Mouse (Mus musculus): ENCODE results near the gene Vps39. TPM values are rescaled to one million over a fixed set of nuclear protein-coding genes. Genes with fewer than 3 reads are reported as not detected.

Gene Vps39
- polyA plus RNA-seq, 1 experiment from 2014 or later: 17.4 TPM

GRCm38 (mm10) chr2:120341741-120342140 is 11.2 kb downstream of the Vps39 start:
- Histone ChIP-seq H3K27ac (no peak overlapping the region), H3K9me3 (no peaks in the 10 kb centered on the region), H3K27me3 (ENCODE audit: insufficient read depth, poor library complexity, severe bottlenecking) (no peaks in the 10 kb centered on the region), H3K4me3 (no peak overlapping the region), H3K36me3 (peaks cover 89% of the 10 kb centered on the region), H3K4me1 (no peaks in the 10 kb centered on the region)
- no peak for DNase-seq (ENCODE audit: low spot score)
- 97% methylated on average over 1 of the region's 1 CpGs for WGBS

DNA sequence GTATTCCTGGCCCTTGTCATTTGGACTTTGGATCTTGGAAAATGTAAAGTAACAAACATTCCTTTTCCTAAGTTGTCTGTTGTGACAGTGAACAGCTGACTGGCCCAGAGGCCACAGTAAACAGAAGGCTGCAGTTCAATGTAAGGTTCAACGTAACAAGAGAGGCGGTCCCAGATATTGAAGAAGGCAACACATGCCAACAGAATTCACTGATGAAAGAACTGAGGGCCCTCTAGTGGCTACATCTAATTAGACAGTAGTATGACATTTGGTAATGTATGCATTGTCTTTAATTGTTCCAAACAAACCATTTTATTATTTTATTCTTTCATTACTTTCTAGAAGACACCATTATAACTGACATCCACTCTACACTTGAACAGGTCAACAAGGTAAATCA is 15.1 kb downstream of the Vps39 start:
- no peak overlapping the region for H3K27ac ChIP-seq
- WGBS: 74% methylated on average over 2 of the region's 2 CpGs
- H3K9me3 ChIP-seq: no peaks in the 10 kb centered on the region
- H3K27me3 ChIP-seq (ENCODE audit: insufficient read depth, poor library complexity, severe bottlenecking): no peaks in the 10 kb centered on the region
- H3K36me3 ChIP-seq: peaks cover 74% of the 10 kb centered on the region
- no peaks in the 10 kb centered on the region for H3K4me1 ChIP-seq
- no peak for DNase-seq (ENCODE audit: low spot score)
- no peak overlapping the region for H3K4me3 ChIP-seq

DNA sequence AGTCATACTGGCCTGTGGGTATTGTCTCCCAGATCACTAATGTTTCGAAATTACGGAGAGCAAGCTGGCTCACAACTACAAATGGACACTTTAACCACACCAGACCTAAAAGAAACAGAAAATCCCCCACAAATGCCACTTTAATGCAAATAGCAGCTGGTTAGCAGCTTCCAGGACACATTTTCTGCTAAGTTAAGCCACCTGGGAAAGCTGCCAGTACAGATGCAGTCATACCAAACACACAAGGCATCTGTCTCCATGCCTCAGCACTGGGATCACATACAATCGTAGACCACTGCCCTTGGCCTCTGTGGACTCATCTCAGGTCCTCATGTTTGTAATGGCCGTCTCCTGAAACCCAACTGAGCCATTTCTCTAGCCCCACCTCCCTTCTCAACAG is 21.4 kb downstream of the Vps39 start:
- H3K9me3 ChIP-seq: no peaks in the 10 kb centered on the region
- no peak overlapping the region for H3K4me3 ChIP-seq
- peaks cover 75% of the 10 kb centered on the region for H3K36me3 ChIP-seq
- H3K4me1 ChIP-seq: no peaks in the 10 kb centered on the region
- DNase-seq (ENCODE audit: low spot score): no peak
- no peak overlapping the region for H3K27ac ChIP-seq
- no peaks in the 10 kb centered on the region for H3K27me3 ChIP-seq (ENCODE audit: insufficient read depth, poor library complexity, severe bottlenecking)
- 90% methylated on average over 4 of the region's 4 CpGs for WGBS

- 74% methylated on average over 4 of the region's 4 CpGs for WGBS
- peaks cover 36% of the 10 kb centered on the region for H3K36me3 ChIP-seq
- H3K9me3 ChIP-seq: no peaks in the 10 kb centered on the region
- H3K27me3 ChIP-seq (ENCODE audit: insufficient read depth, poor library complexity, severe bottlenecking): no peaks in the 10 kb centered on the region
- no peak overlapping the region for H3K4me3 ChIP-seq
- H3K27ac ChIP-seq: no peak overlapping the region
- peaks cover 4% of the 10 kb centered on the region for H3K4me1 ChIP-seq
- no peak for DNase-seq (ENCODE audit: low spot score)
These were observed 37.9 kb downstream of the Vps39 start for GRCm38 (mm10) chr2:120315077-120315476.

- peaks cover 33% of the 10 kb centered on the region for H3K36me3 ChIP-seq
- no peak overlapping the region for H3K4me3 ChIP-seq
- H3K27ac ChIP-seq: no peak overlapping the region
- H3K4me1 ChIP-seq: peaks cover 4% of the 10 kb centered on the region
- no peaks in the 10 kb centered on the region for H3K9me3 ChIP-seq
- H3K27me3 ChIP-seq (ENCODE audit: insufficient read depth, poor library complexity, severe bottlenecking): no peaks in the 10 kb centered on the region
- 83% methylated on average over 4 of the region's 4 CpGs for WGBS
- no peak for DNase-seq (ENCODE audit: low spot score)
These were observed 38.5 kb downstream of the Vps39 start for GRCm38 (mm10) chr2:120314487-120314886.

- no peaks in the 10 kb centered on the region for H3K27me3 ChIP-seq (ENCODE audit: insufficient read depth, poor library complexity, severe bottlenecking)
- no peaks in the 10 kb centered on the region for H3K9me3 ChIP-seq
- peaks cover 28% of the 10 kb centered on the region for H3K36me3 ChIP-seq
- WGBS: 43% methylated on average over 3 of the region's 3 CpGs
- H3K27ac ChIP-seq: 0 out of 2 replicates have a peak within 1 kb of the TSS, but pooled peaks have one; percentile 36
- no peak within 1 kb of the TSS for H3K4me3 ChIP-seq
- DNase-seq (ENCODE audit: low spot score): no peak
- peaks cover 4% of the 10 kb centered on the region for H3K4me1 ChIP-seq
These were observed 39.0 kb downstream of the Vps39 start, which contains the start of gene Pla2g4f for GRCm38 (mm10) chr2:120313976-120314375. Gene Pla2g4f, minus strand, starts transcription at chr2:120314165.

DNA sequence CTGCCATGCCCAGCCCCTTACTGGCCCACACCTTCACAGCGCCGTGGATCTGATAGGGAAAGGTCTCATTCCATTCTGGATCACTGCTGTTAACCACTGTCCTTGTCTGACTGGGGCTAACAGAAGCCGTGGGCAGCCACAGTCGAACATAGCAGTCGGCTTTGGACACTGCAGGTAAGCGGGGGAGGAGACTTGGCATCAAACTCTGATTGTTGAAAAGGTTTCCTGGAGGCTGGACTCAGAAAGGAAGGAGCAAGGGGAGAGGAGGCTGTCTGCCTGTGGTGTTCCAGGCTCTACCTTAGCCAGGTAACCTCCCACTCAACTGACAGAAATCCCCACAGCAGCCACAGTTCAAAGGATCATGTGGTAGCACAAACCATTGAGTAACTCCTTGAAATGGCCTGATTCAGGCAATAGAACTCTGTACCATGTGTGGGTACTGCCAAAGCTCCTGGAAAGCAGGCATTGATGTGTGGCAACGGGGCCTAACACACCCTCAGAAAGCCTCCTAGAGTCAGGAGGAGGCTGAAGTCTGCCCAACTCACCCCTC is 40.6 kb downstream of the Vps39 start:
- Histone ChIP-seq H3K4me1 (peaks cover 4% of the 10 kb centered on the region), H3K4me3 (no peak overlapping the region), H3K9me3 (no peaks in the 10 kb centered on the region), H3K27me3 (ENCODE audit: insufficient read depth, poor library complexity, severe bottlenecking) (no peaks in the 10 kb centered on the region), H3K27ac (no peak overlapping the region), H3K36me3 (peaks cover 11% of the 10 kb centered on the region)
- DNase-seq (ENCODE audit: low spot score): no peak
- WGBS: 84% methylated on average over 7 of the region's 7 CpGs

GRCm38 (mm10) chr2:120304113-120304512 is 48.8 kb downstream of the Vps39 start:
- H3K27ac ChIP-seq: no peak overlapping the region
- no peak for DNase-seq (ENCODE audit: low spot score)

DNA sequence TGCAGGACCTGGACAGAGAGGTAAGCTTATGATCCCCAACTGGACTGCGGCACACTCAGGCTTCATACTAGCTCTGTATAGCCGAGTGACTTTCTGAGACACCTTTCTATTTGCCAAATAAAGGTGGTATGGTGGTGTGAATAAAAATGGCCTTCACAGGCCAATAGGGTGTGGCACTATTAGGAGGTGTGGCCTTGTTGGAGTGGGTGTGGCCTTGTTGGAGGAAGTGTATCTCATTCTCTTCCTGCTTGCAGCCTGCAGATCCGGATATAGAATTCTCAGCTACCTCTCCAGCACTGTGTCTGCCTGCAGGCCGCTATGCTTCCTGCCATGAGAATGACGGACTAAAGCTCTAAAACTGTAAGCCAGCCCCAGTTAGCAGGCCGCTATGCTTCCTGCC is 51.9 kb downstream of the Vps39 start:
- Histone ChIP-seq H3K4me1 (peaks cover 6% of the 10 kb centered on the region; the same call in 1 of the 2 replicates), H3K9me3 (no peaks in the 10 kb centered on the region), H3K27ac (no peak overlapping the region), H3K36me3 (no peaks in the 10 kb centered on the region), H3K4me3 (no peak overlapping the region), H3K27me3 (ENCODE audit: insufficient read depth, poor library complexity, severe bottlenecking) (peaks cover 5% of the 10 kb centered on the region; the same call in 1 of the 2 replicates)
- WGBS: 82% methylated on average over 6 of the region's 6 CpGs
- DNase-seq (ENCODE audit: low spot score): no peak

More at GRCm38 (mm10) chr2:120304113-120304512, 48.8 kb downstream of the Vps39 start:
- Histone ChIP-seq H3K4me1 (peaks cover 6% of the 10 kb centered on the region; the same call in 1 of the 2 replicates), H3K9me3 (no peaks in the 10 kb centered on the region), H3K27me3 (ENCODE audit: insufficient read depth, poor library complexity, severe bottlenecking) (peaks cover 5% of the 10 kb centered on the region; the same call in 1 of the 2 replicates), H3K36me3 (no peaks in the 10 kb centered on the region), H3K4me3 (no peak overlapping the region)
- 14% methylated on average over 3 of the region's 3 CpGs for WGBS

DNA sequence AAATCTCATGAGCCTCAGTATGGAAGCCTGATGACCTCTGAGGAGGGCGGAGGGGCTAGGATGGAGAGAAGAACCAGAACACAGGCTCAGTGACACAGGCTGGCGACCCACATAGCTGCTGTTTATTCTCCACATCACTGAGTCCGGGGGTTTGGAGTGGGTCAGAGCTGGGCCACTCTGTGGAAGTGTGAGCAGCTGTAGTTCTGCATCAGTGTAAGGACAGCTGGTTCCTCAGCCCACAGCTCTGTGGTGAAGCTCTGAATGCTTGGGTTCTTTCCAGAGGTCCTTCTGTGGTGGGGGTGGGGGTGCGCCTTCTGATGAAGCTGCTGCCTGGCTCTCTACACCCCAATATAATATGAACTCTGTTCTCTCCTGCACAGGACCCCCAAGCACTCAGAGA is 53.1 kb downstream of the Vps39 start:
- peaks cover 6% of the 10 kb centered on the region; the same call in 1 of the 2 replicates for H3K4me1 ChIP-seq
- no peaks in the 10 kb centered on the region for H3K9me3 ChIP-seq
- H3K36me3 ChIP-seq: no peaks in the 10 kb centered on the region
- H3K27me3 ChIP-seq (ENCODE audit: insufficient read depth, poor library complexity, severe bottlenecking): peaks cover 5% of the 10 kb centered on the region; the same call in 1 of the 2 replicates
- DNase-seq (ENCODE audit: low spot score): no peak
- no peak overlapping the region for H3K27ac ChIP-seq
- H3K4me3 ChIP-seq: no peak overlapping the region
- 75% methylated on average over 4 of the region's 4 CpGs for WGBS

DNA sequence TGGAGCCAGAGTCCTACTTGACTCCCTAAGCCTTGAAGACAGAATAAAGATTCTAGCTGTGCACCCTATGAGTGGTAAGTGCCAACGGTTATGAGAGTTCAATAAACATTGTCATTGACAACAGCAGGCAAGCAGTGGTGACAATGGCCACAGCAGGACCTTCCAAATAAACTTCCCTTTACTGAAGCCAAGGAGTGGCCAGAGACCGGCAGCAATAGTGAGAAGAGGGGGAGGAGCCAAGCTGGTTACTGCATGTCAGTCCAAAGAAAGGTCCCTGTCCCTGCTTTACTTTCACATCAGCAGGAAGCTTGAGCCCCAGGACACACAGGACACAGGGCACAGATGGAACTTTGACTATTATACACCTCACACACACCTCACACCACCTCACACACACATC is 56.8 kb downstream of the Vps39 start:
- Histone ChIP-seq H3K9me3 (no peaks in the 10 kb centered on the region), H3K4me3 (no peak overlapping the region), H3K4me1 (0 out of 2 replicates have a peak, but pooled peaks cover 2% of the 10 kb centered on the region), H3K36me3 (no peaks in the 10 kb centered on the region), H3K27ac (no peak overlapping the region), H3K27me3 (ENCODE audit: insufficient read depth, poor library complexity, severe bottlenecking) (peaks cover 5% of the 10 kb centered on the region; the same call in 1 of the 2 replicates)
- DNase-seq (ENCODE audit: low spot score): no peak
- WGBS: 35% methylated on average over 2 of the region's 2 CpGs

DNA sequence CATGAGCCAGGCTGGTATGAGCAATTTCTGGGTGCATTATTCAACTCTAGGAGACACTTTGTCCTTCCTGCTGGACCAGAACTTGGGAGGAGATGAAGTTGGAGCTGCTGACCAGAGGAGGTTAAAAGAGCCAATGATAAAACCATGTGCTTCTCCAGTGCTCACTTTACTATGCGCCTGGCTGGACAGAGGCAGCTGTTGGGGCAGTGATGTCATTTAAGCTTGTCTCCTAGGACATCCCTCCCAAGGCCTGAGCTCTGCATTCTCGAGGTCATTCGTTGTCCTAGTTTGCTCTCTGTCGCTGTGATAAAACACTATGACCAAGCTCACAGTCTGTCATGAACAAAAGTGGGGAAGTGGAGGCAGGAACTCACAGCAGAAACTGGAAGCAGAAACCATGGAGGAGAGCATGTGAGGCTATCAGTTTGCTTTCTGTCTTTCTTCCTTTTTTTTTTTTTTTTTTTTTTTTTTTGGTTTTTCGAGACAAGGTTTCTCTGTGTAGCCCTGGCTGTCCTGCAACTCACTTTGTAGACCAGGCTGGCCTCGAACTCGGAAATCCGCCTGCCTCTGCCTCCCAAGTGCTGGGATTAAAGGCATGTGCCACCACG is 61.4 kb downstream of the Vps39 start:
- Histone ChIP-seq H3K36me3 (no peaks in the 10 kb centered on the region), H3K9me3 (no peaks in the 10 kb centered on the region), H3K27me3 (ENCODE audit: insufficient read depth, poor library complexity, severe bottlenecking) (no peaks in the 10 kb centered on the region; the same call in 1 of the 2 replicates), H3K27ac (no peak overlapping the region), H3K4me3 (no peak overlapping the region), H3K4me1 (no peaks in the 10 kb centered on the region)
- WGBS: 68% methylated on average over 8 of the region's 9 CpGs
- no peak for DNase-seq (ENCODE audit: low spot score)

- H3K27ac ChIP-seq: no peak within 1 kb of the TSS
- H3K4me3 ChIP-seq: no peak within 1 kb of the TSS
- H3K9me3 ChIP-seq: no peaks in the 10 kb centered on the region
- H3K36me3 ChIP-seq: no peaks in the 10 kb centered on the region
- 68% methylated on average over 5 of the region's 5 CpGs for WGBS
- H3K4me1 ChIP-seq: no peaks in the 10 kb centered on the region
- DNase-seq (ENCODE audit: low spot score): no peak
- H3K27me3 ChIP-seq (ENCODE audit: insufficient read depth, poor library complexity, severe bottlenecking): no peaks in the 10 kb centered on the region; the same call in 1 of the 2 replicates
These were observed 63.9 kb downstream of the Vps39 start, which contains the start of gene Pla2g4d for GRCm38 (mm10) chr2:120288995-120289394. Gene Pla2g4d, minus strand, starts transcription at chr2:120289197.
